Mouse (Mus musculus): ENCODE measurements around the gene Btbd16.

Btbd16 gene

GRCm38 (mm10) chr7:130818813-130819212, 44.9 kb downstream of the Btbd16 start:
- DNase-seq (ENCODE audit: low spot score), result no peak

- no peak for DNase-seq (ENCODE audit: low spot score)
Observed at GRCm38 (mm10) chr7:130819624-130820023, 45.8 kb downstream of the Btbd16 start.

- no peak for DNase-seq (ENCODE audit: low spot score)
Observed at GRCm38 (mm10) chr7:130823992-130824391, 50.1 kb downstream of the Btbd16 start.

- no peak for DNase-seq (ENCODE audit: low spot score)
Observed at GRCm38 (mm10) chr7:130826343-130826742, 52.5 kb downstream of the Btbd16 start.

GRCm38 (mm10) chr7:130827431-130827830, 53.6 kb downstream of the Btbd16 start:
- peak; percentile 61 for DNase-seq (ENCODE audit: low spot score)

GRCm38 (mm10) chr7:130827844-130828403, 54.1 kb downstream of the Btbd16 start:
- no peak for DNase-seq (ENCODE audit: low spot score)

- DNase-seq (ENCODE audit: low spot score), result no peak
Observed at GRCm38 (mm10) chr7:130828475-130828874, 54.6 kb downstream of the Btbd16 start.

GRCm38 (mm10) chr7:130831586-130831985, 57.7 kb downstream of the Btbd16 start:
- no peak for DNase-seq (ENCODE audit: low spot score)

GRCm38 (mm10) chr7:130834299-130834698, 60.4 kb downstream of the Btbd16 start:
- no peak for DNase-seq (ENCODE audit: low spot score)

- DNase-seq (ENCODE audit: low spot score), result no peak
Observed at GRCm38 (mm10) chr7:130834958-130835861, 61.3 kb downstream of the Btbd16 start.

GRCm38 (mm10) chr7:130836066-130836465, 62.2 kb downstream of the Btbd16 start:
- DNase-seq (ENCODE audit: low spot score), result no peak

- no peak for DNase-seq (ENCODE audit: low spot score)
Observed at GRCm38 (mm10) chr7:130837941-130838657, 64.2 kb downstream of the Btbd16 start.

GRCm38 (mm10) chr7:130838658-130839025, 64.8 kb downstream of the Btbd16 start:
- no peak for DNase-seq (ENCODE audit: low spot score)

GRCm38 (mm10) chr7:130839380-130840100, 65.7 kb downstream of the Btbd16 start:
- DNase-seq (ENCODE audit: low spot score), result no peak

- no peak for DNase-seq (ENCODE audit: low spot score)
Observed at GRCm38 (mm10) chr7:130847164-130847718, 73.4 kb downstream of the Btbd16 start.

- DNase-seq (ENCODE audit: low spot score), result no peak
Observed at GRCm38 (mm10) chr7:130854684-130855292, 80.9 kb downstream of the Btbd16 start.

- no peak for DNase-seq (ENCODE audit: low spot score)
Observed at GRCm38 (mm10) chr7:130855681-130856080, 81.8 kb downstream of the Btbd16 start.

GRCm38 (mm10) chr7:130857973-130858372, 84.1 kb downstream of the Btbd16 start:
- no peak for DNase-seq (ENCODE audit: low spot score)

- DNase-seq (ENCODE audit: low spot score), result no peak
Observed at GRCm38 (mm10) chr7:130859926-130860325, 86.1 kb downstream of the Btbd16 start.

GRCm38 (mm10) chr7:130860721-130861142, 86.9 kb downstream of the Btbd16 start:
- no peak for DNase-seq (ENCODE audit: low spot score)

- no peak for DNase-seq (ENCODE audit: low spot score)
Observed at GRCm38 (mm10) chr7:130862501-130862900, 88.6 kb downstream of the Btbd16 start.
